Mouse (Mus musculus) brain, embryonic 14.5 days (tissue): Measurements from ENCODE around the gene Lingo4.

ENCODE experiments used
- CTCF ChIP-seq: fragments of 200-500 bp; IDR thresholded peaks from 2 replicates; pipeline ENCODE4 v1.5.1; 2012; ENCODE audit warnings: inconsistent platforms, mild to moderate bottlenecking, moderate library complexity, borderline replicate concordance; ENCODE audit not compliant: insufficient read depth, insufficient read length; ENCODE audit errors: extremely low read depth
- POLR2A ChIP-seq: fragments of 200-500 bp; IDR thresholded peaks from 2 replicates; pipeline ENCODE4 v1.6.1; 2012; ENCODE audit warnings: mild to moderate bottlenecking, inconsistent platforms, borderline replicate concordance; ENCODE audit not compliant: poor library complexity, insufficient read depth, insufficient read length, severe bottlenecking; ENCODE audit errors: extremely low read depth

DNA sequence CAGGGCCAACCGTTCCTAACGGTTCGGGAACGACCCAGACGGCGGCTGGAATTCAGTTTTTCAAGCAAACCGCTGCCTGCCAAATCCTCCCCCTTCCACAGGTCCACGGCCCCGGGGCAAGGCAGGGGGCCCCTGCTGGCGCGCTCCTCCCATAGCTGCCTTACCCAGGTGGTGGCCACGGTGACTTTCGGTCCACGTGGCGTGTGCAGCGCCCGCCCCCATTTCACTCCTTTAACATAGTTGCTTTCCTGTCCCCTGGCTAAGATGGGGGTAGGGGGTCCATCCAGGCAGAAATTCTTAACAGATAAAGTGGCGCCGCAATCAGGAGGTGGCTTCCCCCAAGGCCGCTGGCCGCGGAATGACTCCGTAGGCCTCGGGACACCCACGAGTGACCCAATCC, 14.2 kb downstream of the Lingo4 start:
- TF ChIP-seq CTCF = 0 out of 2 replicates have a peak, but pooled peaks have one; percentile 1
- no peak for TF ChIP-seq POLR2A
